Mouse (Mus musculus): ENCODE results near the gene Nup133.
A peak's percentile ranks its signal among the peaks of the same experiment; 100 is the strongest.

Nup133 gene

DNA sequence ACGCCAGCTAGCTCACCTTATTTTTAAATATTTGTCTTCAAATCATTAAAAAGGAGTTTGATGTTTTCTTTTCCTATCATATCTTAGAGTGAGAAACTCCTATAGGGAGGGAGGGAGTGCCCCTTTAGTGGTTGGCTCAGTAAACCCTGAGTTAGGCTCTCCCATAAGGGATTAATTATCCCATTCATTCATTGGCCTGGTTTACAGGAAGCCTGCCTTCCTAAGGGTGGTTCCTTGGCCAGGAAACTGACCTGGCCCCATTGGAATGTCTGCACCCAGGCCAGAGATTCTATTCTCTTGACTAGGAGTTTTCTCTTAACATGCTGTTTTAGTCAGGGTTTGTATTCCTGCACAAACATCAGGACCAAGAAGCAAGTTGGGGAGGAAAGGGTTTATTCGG, 61.1 kb downstream of the Nup133 start:
- DNase-seq (ENCODE audit: low spot score in 2 of 2), result no peak

DNA sequence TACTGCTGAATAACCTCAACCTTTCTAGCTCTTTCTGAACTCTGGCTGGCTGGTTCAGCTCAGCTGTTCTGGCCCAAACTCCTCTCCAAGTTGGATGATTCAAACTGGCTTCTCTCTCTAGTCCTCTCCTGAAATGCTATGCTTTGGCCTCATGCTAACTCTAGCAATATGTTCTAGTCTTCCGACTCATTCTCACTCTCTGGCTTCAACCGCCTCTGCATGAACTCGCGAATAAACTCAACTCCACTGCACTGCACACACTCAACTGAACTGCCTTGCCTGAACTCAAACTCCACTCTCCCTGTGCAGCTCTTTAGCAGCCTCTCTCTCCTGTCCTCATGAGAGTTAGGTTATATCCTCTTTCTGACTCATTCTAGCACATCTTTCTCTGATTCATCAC, 61.9 kb downstream of the Nup133 start:
- no peak for DNase-seq (ENCODE audit: low spot score in 2 of 2)

DNA sequence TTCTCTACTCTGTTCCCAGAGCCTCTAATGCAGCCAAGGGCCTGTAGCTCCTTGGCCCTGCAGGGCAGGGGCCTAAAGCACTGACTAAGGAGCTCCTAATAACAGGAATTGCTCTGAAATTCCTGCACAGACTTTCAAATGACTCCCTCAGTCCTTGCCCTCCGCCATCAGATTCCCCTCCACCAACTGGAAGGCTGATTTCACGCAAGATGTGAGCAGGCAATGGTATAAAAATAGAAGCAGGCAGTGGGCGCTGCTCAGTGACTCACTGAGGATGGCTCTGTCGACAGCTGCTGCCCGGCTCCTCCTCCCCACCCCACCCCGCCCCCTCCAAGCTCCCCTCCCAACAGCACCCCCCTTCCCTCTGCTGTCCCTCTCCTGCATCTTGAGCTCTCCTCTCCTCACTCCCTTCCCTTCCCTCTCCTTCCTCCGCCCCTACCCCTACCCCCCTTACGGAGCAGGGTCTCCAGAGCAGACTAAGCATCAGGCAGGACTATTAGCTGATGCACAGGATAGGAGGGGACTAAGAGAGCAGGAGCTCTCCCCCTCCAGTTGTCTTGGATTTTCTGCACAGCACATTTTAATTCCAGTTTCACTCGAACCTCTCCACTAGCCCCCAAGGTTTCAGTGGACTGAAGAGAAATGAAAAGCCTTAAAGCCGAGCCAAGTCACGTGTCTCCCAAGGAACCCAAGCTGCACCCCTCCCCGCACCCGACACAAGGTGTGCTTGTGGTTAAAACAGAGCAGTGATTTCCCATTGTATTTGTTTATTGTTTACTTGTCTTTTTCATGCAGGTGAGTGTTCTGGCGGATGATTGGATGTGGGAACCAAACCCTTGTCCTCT, 64.1 kb downstream of the Nup133 start:
- no peak for DNase-seq (ENCODE audit: low spot score in 2 of 2)

DNA sequence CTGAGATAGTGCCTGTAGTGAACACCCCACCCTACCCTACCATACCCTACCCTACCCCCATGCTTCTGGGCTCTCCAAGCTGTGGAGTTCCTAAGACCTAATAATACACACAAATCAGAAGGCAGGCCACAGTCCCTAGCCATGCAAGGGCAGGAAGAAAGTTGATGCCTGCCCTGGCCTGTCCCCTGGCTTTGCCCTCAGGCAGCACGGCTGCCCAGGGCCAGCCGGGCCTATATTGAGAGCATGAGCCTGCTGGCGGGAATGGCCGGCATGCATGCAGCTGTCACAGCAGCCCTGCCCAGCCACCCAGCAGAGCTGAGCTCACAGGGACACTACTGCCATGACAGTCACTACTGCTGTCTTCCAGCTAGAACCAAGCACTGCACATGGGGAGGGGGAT, 66.0 kb downstream of the Nup133 start:
- no peak for DNase-seq (ENCODE audit: low spot score in 2 of 2)

DNA sequence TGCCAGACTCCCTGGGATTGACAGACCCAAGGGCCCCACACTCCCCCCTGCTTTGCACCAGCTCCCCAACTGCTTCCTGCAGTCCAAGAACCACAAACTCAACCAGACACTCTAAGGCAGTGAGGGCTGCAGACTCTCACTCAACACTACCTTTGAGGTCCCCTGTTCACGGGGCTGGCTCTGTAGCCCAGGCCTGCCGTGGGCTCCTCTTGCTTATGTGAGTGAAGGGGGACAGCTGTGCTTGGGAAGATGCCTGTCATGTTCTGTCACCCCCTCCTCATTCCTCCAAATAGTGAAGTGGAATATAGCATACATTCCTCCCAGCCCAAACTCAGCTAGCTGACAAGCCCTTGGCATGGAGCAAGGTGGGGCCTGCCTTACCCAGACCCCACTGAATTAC, 66.7 kb downstream of the Nup133 start:
- DNase-seq (ENCODE audit: low spot score in 2 of 2), result no peak

DNA sequence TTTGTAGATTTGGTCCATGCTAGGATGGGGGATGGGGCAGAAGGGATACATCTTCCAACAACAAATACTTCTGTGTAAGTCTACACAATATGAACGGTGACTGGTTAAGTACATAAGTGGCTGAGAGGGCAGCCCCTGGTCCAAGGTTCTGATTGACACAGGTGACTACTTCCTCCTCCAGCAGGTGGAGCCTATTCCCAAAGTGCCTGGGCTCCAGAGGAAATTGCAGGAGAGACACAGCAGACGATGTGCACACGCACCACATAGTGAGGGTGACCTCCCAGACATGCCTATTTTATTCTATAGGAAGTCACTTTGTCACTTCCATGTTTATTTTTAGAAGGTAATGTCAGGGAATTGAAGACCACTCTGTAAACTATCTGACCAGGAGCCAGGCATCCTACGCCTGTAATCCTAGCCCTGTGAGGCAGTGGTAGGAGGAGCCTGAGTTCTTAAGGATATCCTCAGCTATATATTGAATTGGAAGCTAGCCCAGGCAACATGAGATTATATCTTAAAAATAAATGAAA, 68.2 kb downstream of the Nup133 start:
- DNase-seq (ENCODE audit: low spot score in 2 of 2), result no peak

DNA sequence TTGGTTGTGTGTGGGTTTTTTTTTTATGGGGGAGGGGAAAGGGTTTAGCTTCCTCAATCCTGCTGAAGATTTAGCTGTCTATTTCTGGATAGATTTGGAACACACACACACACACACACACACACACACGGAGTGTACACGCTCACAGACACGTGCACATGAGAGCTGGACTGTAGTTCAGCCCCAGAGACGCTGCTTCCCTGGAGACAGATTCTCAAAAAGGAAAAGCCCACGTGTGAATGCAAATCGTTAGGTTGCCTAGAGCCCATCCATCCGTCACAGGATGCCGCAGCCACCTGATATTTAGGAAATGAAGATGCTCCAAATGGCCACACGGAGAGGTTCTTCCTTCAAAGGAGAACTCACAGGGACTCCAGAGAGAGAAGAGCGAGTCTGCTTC, 68.8 kb downstream of the Nup133 start:
- no peak for DNase-seq (ENCODE audit: low spot score in 2 of 2)

DNA sequence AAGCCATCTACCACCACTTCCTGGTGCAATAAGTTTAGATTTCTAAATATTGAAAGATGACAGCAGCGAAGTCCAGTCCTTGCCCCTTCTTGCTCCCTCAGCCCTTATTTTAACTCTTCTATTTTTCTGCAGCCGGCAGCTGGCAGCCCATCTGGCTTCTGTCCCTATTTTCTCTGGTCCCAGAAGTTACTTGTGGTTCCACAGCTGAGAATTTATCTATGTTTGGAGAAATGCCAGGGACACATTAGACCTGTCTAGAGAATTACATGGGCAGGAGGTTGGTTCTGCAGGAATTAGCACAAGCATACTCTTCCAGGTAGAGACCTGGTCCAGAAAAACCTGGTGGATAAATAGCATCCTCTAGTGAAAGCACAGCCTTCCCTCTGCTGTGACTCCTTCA, 71.2 kb downstream of the Nup133 start:
- no peak for DNase-seq (ENCODE audit: low spot score in 2 of 2)

DNA sequence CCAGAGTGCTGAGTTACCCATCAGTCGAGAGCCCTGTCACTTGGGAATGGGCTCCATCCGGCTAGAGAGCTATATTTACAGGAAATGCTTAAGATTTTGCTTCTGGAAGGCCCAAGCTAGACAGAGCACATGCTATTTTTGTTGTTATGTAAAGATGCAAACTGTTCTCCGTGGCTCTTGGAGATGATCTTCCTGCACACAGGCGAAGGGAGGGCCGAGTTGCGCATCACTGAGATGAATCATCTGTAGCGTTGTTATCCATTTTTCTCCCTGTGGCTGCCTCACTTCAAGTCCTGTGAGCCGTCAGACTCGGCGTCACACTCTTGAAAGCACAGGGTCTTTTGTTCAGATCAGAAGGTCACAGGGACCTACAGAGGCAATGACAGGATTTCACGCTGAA, 74.7 kb downstream of the Nup133 start:
- DNase-seq (ENCODE audit: low spot score in 2 of 2), result no peak

DNA sequence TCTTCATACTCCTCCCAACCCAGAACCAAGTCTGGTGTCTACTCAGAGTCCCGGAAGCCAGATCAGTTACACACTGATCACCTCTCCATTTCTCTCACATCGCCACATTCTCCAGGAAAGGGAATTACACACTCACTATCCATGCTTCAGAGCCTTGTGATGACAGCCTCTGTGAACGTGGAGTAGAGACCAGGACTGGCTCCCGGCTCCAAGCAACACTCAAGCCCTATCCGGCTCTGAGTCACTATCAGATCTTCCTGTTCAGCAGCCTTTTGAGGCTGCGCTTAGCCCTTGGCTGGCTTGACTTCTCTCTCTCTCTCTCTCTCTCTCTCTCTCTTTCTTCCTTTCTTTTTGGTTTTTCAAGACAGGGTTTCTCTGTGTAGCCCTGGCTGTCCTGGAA, 75.7 kb downstream of the Nup133 start:
- DNase-seq (ENCODE audit: low spot score in 2 of 2), result no peak

DNA sequence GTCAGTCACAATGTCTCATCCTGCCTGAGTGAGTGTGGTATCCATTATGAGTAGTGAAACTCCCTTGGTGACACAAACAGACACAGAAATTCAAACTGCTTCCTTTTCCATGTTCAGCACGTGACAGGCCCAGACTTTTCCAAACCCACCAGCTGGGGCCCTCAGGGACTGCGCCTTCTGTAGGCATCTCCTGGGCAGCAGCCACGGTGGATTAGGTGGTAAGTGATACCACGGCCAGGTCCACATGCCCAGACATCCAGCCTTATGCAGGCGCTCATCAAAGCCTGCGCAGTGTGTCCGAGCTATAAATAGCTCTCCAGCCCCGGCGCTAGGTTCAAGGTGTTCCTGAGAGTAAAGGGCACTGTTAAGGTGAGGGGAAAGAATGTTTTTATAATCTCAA, 77.0 kb downstream of the Nup133 start:
- DNase-seq (ENCODE audit: low spot score in 2 of 2), result no peak

DNA sequence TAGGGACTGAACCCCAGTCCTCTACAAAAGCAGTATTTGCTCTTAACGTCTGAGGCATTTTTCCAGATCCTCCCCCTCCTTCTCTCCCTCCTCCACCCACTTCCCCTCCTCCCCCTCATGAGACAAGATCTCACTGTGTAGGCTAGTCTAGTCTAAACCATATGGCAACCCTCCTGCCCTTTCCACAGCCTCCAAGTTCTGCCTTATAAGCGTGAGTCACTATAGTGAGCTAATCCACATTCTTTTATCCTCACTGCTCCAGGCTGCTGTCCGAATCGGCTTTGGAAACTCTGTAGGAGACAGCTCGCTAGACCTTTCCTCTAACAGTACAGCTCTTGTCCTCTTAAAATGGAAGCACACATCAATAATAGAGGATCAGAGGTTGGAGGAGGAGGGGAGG, 82.1 kb downstream of the Nup133 start:
- DNase-seq (ENCODE audit: low spot score in 2 of 2), result no peak

DNA sequence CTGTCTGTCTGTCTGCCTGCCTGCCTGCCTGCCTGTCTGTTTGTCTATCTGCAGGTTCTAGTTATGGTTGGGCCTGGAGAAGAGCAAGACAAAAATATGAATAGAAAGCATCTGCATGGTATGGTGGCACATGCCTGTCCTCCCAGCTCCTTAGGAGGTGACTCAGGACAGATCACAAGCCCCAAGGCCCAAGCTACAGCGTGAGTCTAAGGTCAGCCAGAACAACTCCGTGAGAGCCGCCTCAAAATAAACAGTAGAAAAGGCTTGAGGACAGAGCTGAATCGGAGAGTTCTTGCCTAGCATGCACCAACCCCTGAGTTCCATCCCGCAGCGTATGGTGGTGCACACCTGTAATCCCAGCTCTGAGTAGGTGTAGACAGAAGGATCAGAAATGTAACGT, 83.3 kb downstream of the Nup133 start:
- no peak for DNase-seq (ENCODE audit: low spot score in 2 of 2)

DNA sequence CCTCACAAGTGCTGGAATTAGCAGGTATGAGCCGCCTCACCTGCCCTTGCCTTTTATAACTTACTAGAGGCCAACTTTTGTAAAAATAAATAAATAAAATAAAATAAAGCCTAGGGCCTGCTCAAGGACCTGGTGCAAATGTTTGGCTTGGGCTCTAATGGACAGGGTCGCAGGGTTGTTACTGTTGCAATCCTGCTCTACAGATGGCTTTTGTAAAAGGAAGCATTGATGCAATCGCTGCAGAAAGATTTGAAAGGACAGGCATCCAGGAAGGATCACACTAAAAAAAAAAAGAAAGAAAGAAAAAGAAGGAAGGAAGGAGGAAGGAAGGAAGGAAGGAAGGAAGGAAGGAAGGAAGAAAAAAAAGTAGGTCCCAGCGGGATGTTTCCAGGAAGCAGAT, 88.7 kb downstream of the Nup133 start:
- no peak for DNase-seq (ENCODE audit: low spot score in 2 of 2)

DNA sequence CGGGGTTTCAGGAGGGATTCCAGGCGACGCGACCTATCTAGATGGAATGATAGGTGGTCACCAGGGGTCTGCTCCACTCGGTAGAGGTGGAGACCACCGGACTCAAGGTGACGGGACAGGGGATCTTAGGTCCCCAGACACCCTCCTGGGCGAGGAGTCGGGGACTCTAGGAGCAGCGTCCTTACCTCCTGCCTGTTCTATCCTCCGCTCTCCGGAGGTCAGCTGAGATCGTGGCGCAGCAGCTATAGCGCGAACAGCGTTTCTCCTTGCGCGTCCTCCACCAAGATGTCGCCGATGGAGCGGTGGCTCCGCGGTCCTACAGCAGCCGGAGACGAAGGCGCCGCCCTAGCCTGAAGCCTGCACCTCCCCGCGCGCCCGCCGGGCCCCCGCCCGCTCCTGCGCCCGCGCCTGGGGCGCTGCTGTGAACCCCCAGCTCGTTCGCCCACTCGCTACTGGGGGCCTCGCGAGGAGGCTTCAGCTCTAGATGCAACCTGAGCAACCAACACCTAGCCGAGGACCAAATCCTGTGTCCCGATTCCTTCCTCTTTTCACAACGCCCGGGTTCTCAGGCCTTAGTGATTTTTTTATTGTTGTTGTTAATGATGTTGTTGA, 89.3 kb downstream of the Nup133 start, which contains the start of gene Ccsap:
Gene Ccsap (minus strand): TSS at position 562 of the 612 bp plus-strand sequence.
- peak; percentile 57 to 73 for DNase-seq (ENCODE audit: low spot score in 2 of 2)

DNA sequence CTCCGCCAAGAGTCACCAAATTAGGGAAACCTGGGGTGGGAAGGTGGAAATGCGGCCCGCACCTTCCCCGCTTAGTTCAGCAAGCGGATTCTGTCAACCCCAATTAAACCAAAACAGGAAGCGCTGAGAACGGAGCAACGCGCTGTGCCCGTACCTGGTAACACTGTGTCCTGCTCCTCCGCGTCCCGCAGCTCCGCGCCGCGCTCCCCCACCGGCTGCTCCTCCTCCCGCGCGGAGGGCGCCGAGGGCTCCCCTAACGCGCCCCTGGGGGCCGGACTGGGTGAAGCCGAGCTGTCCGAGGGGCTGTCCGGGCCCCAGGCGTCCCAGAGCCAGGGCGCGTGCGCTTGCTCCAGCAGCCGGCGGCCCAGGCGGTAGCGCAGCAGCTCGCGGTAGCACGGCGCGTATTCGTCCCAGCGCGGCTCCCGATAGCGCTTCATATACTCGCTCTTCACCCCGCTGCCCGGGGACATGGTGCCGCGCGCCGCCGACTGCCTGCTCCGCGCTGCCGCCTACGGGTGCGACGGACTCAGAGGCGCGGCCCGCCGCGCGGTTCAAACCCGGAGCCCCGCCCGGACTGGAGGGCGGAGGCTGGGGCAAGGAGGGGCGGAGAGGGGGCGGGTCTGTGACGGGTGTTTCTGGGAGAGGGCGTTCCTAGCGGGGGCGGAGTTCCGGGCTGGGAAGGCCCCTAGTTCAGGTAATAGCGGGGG, 90.0 kb downstream of the Nup133 start:
- DNase-seq (ENCODE audit: low spot score in 2 of 2), result peak; percentile 89 to 96

DNA sequence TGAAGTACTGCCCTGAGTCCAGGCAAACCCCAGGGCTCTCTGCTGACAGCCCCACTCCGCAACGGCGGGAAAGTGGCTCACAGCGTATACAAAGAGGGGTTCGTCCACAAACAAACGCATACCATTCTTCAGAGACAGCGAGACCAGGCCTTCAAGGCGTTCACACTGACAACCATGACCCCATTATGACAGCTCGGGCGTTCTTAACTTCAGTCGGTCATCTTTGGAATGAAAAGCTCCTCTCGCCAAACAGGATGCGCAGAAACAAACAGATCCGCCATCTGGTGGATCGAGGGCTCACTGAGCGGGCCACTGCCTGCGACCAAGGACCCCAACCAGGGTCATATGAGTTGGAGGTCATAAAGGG, 90.5 kb downstream of the Nup133 start:
- DNase-seq (ENCODE audit: low spot score in 2 of 2), result peak; percentile 47 to 59

DNA sequence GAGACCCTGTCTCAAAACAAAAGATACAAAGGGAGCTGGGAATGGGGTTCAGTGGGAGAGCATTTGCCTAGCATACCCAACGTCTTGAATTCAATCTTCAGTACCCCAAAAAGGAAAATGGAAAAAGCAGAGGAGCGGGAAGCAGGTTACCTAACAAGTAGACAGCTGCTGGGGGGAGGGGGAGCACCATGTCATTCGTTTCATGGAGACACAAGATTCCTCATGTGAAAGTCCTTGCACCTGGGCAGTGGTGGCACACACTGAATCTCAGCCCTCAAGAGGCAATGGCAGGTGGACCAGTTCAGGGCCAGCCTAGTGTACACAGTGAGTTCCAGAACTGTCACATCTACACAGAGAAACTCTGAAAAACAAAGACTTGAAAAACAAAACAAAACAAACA, 91.7 kb downstream of the Nup133 start:
- DNase-seq (ENCODE audit: low spot score in 2 of 2), result no peak

DNA sequence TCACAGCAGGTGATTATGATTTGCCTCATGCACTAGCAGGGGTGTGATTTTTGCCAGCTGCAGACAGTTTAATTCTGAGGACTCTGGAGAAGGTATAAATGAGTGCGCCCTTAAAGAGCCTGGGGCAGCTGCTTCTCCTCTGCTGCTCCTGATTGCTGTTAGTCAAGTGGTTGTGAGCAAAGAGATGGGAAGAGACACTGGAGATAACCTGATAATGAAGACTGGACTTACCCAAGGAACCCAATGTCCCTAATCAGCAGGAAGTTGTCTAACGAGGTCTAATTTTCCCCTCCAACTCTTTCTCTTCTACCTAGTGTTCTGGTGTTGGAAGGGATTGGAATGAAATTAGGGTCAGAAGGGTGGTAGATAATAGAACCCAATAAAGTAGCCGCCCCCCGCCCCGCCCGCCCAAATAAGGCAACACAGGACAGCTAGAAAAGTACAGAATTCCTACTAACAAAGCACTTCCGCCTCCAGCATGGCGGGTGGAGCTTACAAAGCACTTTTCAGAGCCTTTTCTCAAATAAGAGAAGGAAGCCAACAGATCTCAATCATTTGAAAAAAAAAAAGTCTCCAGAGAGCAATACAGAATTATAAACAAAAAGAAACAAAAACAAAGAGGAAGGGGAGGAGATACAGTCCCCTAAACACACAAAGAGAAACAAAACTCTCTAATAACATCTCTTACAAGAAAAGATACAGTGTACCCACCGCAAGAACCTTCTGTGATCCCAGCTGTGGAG, 94.2 kb downstream of the Nup133 start:
- no peak for DNase-seq (ENCODE audit: low spot score in 2 of 2)

DNA sequence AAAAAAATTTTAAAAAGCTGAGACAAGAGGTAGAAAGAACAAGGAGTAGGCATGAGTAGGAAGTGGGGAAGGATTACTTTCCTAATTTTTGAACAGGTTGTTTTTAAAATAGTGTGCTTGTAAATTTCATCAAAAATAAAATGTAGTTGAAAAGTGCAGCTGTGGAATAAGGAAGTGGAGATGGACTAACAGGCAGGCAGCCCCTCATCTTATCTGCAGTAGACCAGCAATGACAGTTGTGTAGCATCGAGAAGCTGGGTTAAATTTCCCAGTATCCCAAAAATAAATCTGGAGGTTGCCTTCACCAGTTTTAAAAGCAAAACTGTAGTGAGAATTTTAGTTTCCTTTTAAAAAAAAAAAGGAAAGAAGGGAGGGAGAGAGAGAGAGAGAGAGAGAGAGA, 94.8 kb downstream of the Nup133 start:
- no peak for DNase-seq (ENCODE audit: low spot score in 2 of 2)

DNA sequence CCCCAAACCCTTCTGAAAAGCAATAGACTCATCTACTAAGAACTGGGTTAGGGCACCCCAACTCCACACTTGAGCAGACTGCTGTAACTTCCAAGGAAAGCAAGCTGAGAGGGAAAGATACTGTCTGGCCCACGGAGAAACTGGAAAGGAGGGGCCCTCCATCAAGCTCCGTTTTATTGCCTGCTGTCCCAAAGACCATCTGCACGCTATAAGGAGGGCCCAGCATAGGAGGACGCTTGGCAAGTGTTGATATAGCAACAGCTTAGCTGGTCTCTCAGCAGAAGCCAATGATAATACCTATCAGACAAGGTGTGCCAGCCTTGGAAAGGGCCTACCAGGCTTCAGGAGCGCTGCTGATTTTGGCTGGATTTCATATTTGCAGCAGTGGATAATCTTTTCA, 97.5 kb downstream of the Nup133 start:
- no peak for DNase-seq (ENCODE audit: low spot score in 2 of 2)

DNA sequence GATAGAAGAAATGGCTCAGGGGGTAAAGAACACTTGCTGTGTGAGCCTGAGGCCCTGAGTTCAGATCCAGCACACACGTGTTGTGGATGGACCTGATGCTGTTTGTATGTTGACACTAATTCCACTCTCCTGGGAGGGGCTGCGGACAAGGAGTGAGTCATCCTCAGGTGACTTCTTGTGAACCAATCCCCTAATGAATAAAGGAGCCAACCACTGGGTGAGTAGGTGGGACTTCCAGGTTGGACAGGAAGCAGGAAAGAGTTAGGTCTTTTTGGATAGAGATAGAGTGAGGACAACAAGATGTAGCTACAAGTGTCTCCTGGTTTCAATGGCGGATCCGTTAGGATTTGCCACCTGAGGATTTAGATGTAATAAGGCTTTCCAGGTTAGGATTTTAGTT, 99.7 kb downstream of the Nup133 start:
- no peak for DNase-seq (ENCODE audit: low spot score in 2 of 2)

Measured in spleen, postnatal 10 days (tissue).